Mouse (Mus musculus) neural tube, embryonic 11.5 days (tissue): ENCODE data around the gene 1110012L19Rik. TPM values are rescaled to one million over a fixed set of nuclear protein-coding genes. Genes with fewer than 3 reads are reported as not detected.
"Not testable (repeated sequence)": the region's sequence is repeated elsewhere in the genome, so short reads cannot be mapped to it uniquely, and the experiment has no call there.

ENCODE experiments used
- ATAC-seq: fragments of 200-750 bp; cut with Nextera tagmentation; 2 replicates; pipeline ENCODE4 v1.8.0; 2017; ENCODE audit warnings: moderate number of reproducible peaks, mild to moderate bottlenecking, moderate TSS enrichment, moderate library complexity; ENCODE audit not compliant: insufficient read depth, low FRiP score, low TSS enrichment
- DNase-seq: peaks from one replicate; pipeline ENCODE4 v3.0.0-alpha.2; 2015; ENCODE audit warnings: low spot score
- H3K27ac ChIP-seq: fragments of 300-500 bp; sonication (generic); 2 replicates; pipeline ENCODE4 v1.5.1; 2014; ENCODE audit warnings: low read depth, mild to moderate bottlenecking, low read length
- H3K27me3 ChIP-seq: fragments of 300-500 bp; sonication (generic); 2 replicates; pipeline ENCODE4 v1.6.1; 2014; ENCODE audit warnings: mild to moderate bottlenecking, low read length, mixed read lengths; ENCODE audit not compliant: control insufficient read depth, insufficient read depth
- H3K36me3 ChIP-seq: fragments of 300-500 bp; sonication (generic); 2 replicates; pipeline ENCODE4 v1.6.1; 2014; ENCODE audit warnings: mild to moderate bottlenecking, low read length, moderate library complexity, mixed read lengths; ENCODE audit not compliant: control insufficient read depth, insufficient read depth
- H3K4me1 ChIP-seq: fragments of 300-500 bp; sonication (generic); 2 replicates; pipeline ENCODE4 v1.6.1; 2014; ENCODE audit warnings: low read length, mixed read lengths; ENCODE audit not compliant: control insufficient read depth, insufficient read depth
- H3K4me2 ChIP-seq: fragments of 300-500 bp; sonication (generic); 2 replicates; pipeline ENCODE4 v1.6.1; 2014; ENCODE audit warnings: low read depth, mild to moderate bottlenecking, moderate library complexity
- H3K4me3 ChIP-seq: fragments of 300-500 bp; sonication (generic); 2 replicates; pipeline ENCODE4 v1.5.1; 2014; ENCODE audit warnings: low read depth, low read length
- H3K9ac ChIP-seq: fragments of 300-500 bp; sonication (generic); 2 replicates; pipeline ENCODE4 v1.6.1; 2014; ENCODE audit warnings: mild to moderate bottlenecking, low read length
- H3K9me3 ChIP-seq: fragments of 300-500 bp; sonication (generic); 2 replicates; pipeline ENCODE4 v1.6.1; 2016; ENCODE audit warnings: low read length; ENCODE audit not compliant: control insufficient read depth
- WGBS: fragments of 180-500 bp; shearing (Covaris S2); extraction: QIAGEN DNeasy Blood & Tissue Kit; methylation state at CpG from one replicate; pipeline ENCODE4 v1.1.7; 2014; 5-methylcytosine and 5-hydroxymethylcytosine counted together
- polyA plus RNA-seq: library from polyadenylated mRNA; unstranded; fragments of >200 nt; fragmentation: Nextera tagmentation; extraction: Ambion mirVana; gene quantifications from 2 replicates; pipeline ENCODE4 v1.2.1, GENCODE M21; 2014

1110012L19Rik gene
- polyA plus RNA-seq, 1 experiment from 2014 or later, result 26.1 TPM

- Histone ChIP-seq H3K4me3 (peak overlapping the region; percentile 47), H3K4me2 (peak overlapping the region; percentile 46), H3K27ac (no peak overlapping the region), H3K9me3 (no peaks in the 10 kb centered on the region), H3K36me3 (no peaks in the 10 kb centered on the region), H3K4me1 (no peaks in the 10 kb centered on the region), H3K9ac (peak overlapping the region; percentile 63), H3K27me3 (no peaks in the 10 kb centered on the region)
- WGBS, result 17% methylated on average over 11 of the region's 11 CpGs
- ATAC-seq (peak; percentile 62), DNase-seq (no peak)
Observed at GRCm38 (mm10) chrX:70385962-70386351, 280 bp downstream of the 1110012L19Rik start.

DNA sequence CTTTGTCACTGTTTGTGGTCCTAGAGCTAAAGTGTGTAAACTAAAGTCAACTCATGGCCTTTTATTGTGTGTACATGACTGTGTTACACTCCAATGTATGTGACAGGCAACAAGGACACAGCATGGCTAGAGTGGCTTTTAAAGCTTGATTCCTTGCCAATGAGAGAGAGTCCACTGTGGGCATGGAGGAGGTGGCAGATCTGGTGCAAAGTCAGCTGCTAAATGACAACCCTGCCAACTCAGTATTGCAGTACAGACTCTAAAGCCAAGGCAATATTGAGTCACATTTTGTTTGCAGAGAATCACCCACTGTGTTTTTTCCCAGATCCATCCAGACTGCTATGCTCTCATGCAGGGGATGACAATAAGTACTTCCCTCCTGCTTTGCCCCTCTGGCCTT lies 7.0 kb downstream of the 1110012L19Rik start:
- not testable (repeated sequence) for H3K4me3 ChIP-seq, H3K4me2 ChIP-seq, DNase-seq, H3K9ac ChIP-seq, H3K27ac ChIP-seq, H3K4me1 ChIP-seq, ATAC-seq, H3K9me3 ChIP-seq, H3K27me3 ChIP-seq, H3K36me3 ChIP-seq

- not testable (repeated sequence) for H3K27ac ChIP-seq, H3K9me3 ChIP-seq, H3K27me3 ChIP-seq, H3K36me3 ChIP-seq, H3K4me1 ChIP-seq, ATAC-seq, H3K9ac ChIP-seq, H3K4me2 ChIP-seq, H3K4me3 ChIP-seq, DNase-seq
- 75% methylated on average over 3 of the region's 3 CpGs for whole genome bisulfite sequencing
Observed at GRCm38 (mm10) chrX:70425473-70425872, 39.8 kb downstream of the 1110012L19Rik start.

Other genes with a start within 250 kb of the 1110012L19Rik start
- 4.5 and 4.7 TPM in 2 replicates for gene Ids, start 20.8 kb upstream of the 1110012L19Rik start, polyA plus RNA-seq
- 48.7 and 51.6 TPM in 2 replicates for gene Tmem185a, start 91.3 kb downstream of the 1110012L19Rik start, polyA plus RNA-seq